Mouse (Mus musculus) common myeloid progenitor, adult 5-6 weeks (primary cell): ENCODE data around the gene Fxyd6. TPM values are rescaled to one million over a fixed set of nuclear protein-coding genes. Genes with fewer than 3 reads are reported as not detected.

Experiments used
- ATAC-seq: replicated peaks from 2 replicates; pipeline ENCODE4 v1.8.0; 2016; ENCODE audit warnings: low read depth, mild to moderate bottlenecking, moderate TSS enrichment, inconsistent platforms; ENCODE audit not compliant: poor library complexity, severe bottlenecking
- total RNA-seq: library from RNA; stranded (forward); fragments of 200-1000, 187-1606 nt; gene quantifications from 2 replicates; pipeline ENCODE4 v1.2.3, GENCODE M21; 2017

Fxyd6 gene
- total RNA-seq, 1 experiment from 2014 or later: not detected

DNA sequence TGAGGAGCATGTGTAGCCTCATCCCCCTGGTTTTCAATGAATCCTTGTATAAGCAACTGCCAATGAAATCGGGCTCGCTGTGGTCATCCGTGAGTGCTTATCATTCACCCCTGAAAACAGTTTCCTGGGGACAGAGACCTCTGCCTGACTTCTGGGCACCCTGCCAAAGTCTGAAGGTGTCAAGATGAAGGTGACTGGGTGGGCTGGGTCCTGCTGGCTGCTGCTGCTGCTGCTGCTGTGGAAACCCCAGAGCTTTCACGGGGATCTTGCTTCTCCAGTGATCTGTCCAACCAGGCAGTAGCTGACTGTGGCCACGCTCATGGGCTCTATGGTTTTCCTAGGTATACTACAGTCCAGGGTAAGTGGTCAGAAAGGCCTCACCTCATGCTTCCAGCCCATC lies 40.2 kb downstream of the Fxyd6 start:
- ATAC-seq: no peak

GRCm38 (mm10) chr9:45410614-45411013 lies 40.6 kb downstream of the Fxyd6 start:
- no peak for ATAC-seq

- no peak for ATAC-seq
Observed at GRCm38 (mm10) chr9:45411111-45411510, 41.1 kb downstream of the Fxyd6 start.

GRCm38 (mm10) chr9:45411803-45412202 lies 41.8 kb downstream of the Fxyd6 start:
- ATAC-seq: peak; percentile 53

DNA sequence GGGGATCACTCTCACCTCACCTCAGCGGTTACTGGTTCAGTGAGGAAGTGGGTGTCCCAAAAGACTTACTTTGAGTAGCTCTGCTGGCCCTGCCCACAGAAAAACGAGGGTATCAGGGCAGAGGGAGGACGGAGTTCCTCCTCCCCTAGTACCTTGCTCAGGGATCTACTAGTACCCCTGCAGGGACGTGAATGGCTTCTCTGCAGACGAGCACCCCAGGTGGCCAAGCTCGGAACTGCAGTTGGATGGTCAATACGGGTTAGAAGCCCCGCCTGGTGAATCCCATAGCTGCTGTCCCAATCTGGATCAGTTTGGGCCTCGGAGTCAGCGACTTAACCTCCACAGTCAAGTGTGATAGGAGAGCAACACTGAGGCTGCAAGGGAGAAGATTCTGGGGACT lies 42.3 kb downstream of the Fxyd6 start:
- peak; percentile 73 for ATAC-seq

DNA sequence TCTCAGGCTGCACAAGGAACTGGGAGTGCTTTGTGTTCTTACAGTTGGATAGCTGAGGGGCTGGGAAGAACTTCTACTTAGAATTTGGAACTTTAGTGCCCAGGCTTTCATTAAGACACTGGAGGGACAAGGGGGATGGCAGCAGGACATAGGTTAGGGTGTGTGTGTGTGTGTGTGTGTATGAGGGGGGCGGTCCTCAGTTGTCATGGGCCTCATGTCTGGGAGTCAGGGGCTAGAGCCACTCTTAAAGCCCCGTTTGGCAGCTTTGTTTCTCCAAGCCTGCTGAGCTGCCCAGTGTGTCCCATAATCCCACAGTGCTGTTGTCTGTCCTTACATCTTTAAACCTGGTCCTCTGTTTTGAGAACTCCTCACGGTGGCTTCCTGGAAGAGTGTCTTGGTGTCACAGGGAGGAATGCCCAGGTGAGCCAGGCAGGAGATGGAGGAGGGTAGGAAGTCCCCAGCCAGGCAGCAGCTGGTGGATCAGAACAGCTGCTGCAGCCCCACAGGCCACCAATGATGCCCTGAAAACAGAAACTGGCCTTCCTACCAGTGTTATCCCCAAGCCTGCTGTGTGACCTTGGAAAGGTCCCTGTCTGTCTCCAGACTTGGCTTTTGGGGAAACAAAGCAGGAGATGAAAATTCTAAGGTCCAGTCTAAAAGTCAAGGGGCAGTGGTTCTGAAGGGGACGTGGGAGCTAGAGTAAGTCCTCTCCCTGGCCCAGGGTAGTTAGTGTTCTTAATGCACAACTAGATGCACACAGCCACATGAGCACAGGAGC lies 42.9 kb downstream of the Fxyd6 start:
- ATAC-seq: no peak

GRCm38 (mm10) chr9:45413478-45414140 lies 43.6 kb downstream of the Fxyd6 start:
- ATAC-seq: no peak

GRCm38 (mm10) chr9:45415912-45416311 lies 45.9 kb downstream of the Fxyd6 start:
- ATAC-seq: no peak

- peak; percentile 87 for ATAC-seq
Observed at GRCm38 (mm10) chr9:45417245-45417644, 47.3 kb downstream of the Fxyd6 start.

GRCm38 (mm10) chr9:45418252-45418651 lies 48.3 kb downstream of the Fxyd6 start:
- no peak for ATAC-seq

DNA sequence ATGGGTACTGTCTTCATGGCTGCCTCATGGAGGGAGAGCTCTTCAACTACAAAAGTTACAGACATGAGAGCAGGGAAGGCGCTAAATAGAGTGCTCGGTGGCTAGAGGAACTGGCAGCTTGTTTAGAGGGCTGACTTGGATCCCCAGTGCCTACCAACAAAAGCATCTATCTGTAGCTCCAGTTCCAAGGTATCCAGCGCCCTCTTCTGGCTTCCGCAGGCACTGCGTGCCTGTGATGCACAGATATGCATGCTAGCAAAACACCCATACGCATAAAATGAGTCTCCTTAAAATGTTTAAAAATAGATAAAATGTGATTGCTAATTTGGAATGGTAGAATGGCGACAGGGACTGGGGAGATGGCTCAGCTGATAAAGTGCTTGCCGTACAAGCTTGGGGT lies 51.2 kb downstream of the Fxyd6 start:
- ATAC-seq: no peak

- no peak for ATAC-seq
Observed at GRCm38 (mm10) chr9:45422761-45423298, 52.8 kb downstream of the Fxyd6 start.

DNA sequence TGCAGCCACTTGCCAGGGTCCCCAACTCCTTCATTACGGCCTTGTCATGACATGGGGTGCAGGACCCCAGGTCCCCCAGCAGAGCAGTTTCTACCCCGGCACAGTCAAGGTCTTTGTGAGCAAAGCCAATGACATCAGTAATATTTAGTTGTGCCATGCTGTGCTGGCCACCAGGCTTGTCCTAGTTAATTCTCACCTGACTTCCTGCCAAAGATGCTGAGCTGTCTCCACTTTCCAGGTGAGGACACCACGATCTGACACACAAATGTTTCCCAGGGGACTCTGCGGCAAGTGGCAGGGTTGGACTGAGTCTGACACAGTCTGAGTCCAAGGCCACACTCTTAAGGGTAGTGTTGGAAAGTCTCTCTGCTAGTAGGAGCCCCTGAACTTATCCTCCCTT lies 56.5 kb downstream of the Fxyd6 start, which contains the start of gene Dscaml1:
Gene Dscaml1, plus strand, starts transcription at position 173 of the 400 bp plus-strand sequence.
- ATAC-seq: no peak

- peak; percentile 73 for ATAC-seq
Observed at GRCm38 (mm10) chr9:45429392-45429791, 59.4 kb downstream of the Fxyd6 start.

DNA sequence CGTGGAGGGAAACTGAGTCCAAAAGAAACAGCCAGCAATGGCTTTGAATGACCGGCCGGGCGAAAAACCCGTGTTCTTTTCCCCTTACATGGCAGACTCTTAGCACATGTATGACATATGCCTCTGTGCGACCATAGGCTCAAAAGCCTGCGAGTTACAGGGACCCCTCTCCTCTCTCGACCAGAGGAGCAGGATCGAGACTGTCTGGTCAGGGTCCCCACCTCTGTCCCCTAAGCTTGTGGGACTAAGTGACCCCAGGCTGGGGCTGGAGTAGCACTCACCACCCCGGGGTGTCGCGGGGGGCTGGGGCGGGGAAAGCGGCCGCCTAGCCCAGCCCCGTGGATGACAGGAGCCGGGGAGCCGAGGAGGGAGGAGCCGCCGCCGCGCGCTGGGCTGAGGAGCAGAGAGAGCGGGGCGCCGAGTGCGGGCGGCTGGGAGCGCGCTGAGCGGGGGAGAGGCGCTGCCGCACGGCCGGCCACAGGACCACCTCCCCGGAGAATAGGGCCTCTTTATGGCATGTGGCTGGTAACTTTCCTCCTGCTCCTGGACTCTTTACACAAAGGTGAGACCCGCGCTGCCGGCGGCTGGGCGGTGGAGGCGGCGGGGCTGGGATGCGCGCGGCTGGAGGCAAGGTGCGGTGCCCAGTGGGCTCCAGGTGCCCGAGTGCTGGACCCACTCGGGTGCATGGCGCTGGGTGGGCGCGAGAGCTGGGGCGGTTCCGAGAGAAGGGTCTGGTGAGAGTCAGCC lies 60.1 kb downstream of the Fxyd6 start:
- 0 out of 2 replicates have a peak, but pooled peaks have one; percentile 24 for ATAC-seq

GRCm38 (mm10) chr9:45430698-45430959 lies 60.6 kb downstream of the Fxyd6 start:
- no peak for ATAC-seq

GRCm38 (mm10) chr9:45431150-45431549 lies 61.2 kb downstream of the Fxyd6 start:
- no peak for ATAC-seq

DNA sequence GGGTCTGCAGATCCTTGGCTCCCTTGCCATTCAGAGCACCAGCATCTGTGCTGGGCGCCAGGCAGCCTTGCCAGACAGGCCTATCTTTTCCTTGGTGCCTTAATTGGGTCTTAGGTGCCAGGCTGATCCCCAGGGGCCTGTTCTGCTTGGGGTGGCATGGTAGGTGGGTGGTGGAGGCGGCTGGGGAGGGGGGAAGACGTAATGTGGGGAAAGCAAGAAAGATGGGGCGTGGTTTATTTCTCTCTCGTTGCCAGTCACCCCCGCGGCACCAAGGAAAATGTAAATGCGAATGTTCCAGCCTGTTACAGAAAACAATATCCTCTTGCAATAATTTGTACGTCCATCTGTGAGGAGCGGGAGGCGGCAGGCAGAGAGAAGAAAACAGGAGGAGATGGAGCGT lies 62.7 kb downstream of the Fxyd6 start:
- ATAC-seq: no peak

- ATAC-seq: no peak
Observed at GRCm38 (mm10) chr9:45433119-45433518, 63.1 kb downstream of the Fxyd6 start.

DNA sequence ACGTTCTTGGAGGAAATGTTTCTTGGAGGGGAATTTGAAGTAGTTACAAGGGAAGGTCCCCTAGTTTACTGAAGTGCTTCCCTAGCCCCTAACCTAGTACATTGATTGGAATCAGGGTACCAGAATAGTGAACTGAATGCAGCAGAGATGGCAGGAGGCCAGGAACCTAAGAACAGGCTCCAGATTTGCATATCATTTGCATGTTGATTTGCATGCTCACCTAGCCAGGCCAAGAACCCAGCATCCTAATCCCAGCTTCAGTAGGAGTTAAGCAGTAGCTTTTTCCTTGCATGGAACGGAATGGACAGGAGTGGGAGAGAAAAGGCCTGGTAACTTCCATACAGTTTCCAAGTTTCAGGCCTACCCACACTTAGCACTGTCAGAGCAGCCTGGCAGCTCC lies 64.2 kb downstream of the Fxyd6 start:
- no peak for ATAC-seq

- no peak for ATAC-seq
Observed at GRCm38 (mm10) chr9:45439025-45439424, 69.0 kb downstream of the Fxyd6 start.
